Mouse (Mus musculus): ENCODE results near the gene Olfr1472. TPM values are rescaled to one million over a fixed set of nuclear protein-coding genes. Genes with fewer than 3 reads are reported as not detected.
"Not testable (repeated sequence)": the region's sequence is repeated elsewhere in the genome, so short reads cannot be mapped to it uniquely, and the experiment has no call there.

The Olfr1472 gene
- polyA plus RNA-seq (2015; fragmentation: Nextera tagmentation; extraction: Ambion mirVana): not detected in 2 replicates

GRCm38 (mm10) chr19:13455986-13456385 lies at the start of gene Olfr1472:
Gene Olfr1472, minus strand, starts transcription at chr19:13456086.
- Histone ChIP-seq H3K27ac (no peak within 1 kb of the TSS), H3K27me3 (no peaks in the 10 kb centered on the region), H3K36me3 (no peaks in the 10 kb centered on the region), H3K9me3 (no peaks in the 10 kb centered on the region; the same call in 1 of the 2 replicates), H3K4me1 (no peaks in the 10 kb centered on the region), H3K4me3 (no peak within 1 kb of the TSS), H3K9ac (no peak within 1 kb of the TSS), H3K4me2 (no peak within 1 kb of the TSS)
- ATAC-seq (ENCODE audit: insufficient number of reproducible peaks, insufficient read depth, low FRiP score, low TSS enrichment, low read depth): no peak
- 74% methylated on average over 1 of the region's 1 CpGs for WGBS

GRCm38 (mm10) chr19:13500246-13500645 lies 44.4 kb upstream of the Olfr1472 start, which contains the start of gene Olfr1477:
Gene Olfr1477, plus strand, starts transcription at chr19:13500546.
- 71% methylated on average over 3 of the region's 3 CpGs for WGBS

DNA sequence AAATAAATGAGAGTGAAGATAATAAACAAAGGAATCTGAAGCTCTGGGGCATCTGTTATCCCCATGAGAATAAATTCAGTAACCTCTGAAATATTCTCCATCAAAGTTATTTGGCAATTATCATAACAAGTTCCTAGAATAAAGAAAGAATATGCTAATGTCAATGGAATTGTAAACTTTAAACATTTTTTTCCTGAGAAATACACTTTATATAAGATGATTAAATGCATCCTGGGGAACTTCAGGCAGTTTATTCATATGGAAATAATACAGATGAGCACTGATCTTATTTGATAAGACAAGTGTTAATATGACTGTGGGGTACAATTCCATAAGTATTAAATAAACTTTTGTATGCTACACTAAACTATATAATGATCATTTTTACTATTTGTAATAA lies 24.2 kb upstream of the Olfr1472 start, which contains the start of gene Olfr1475:
Gene Olfr1475, minus strand, starts transcription at position 101 of the 400 bp plus-strand sequence.
- ATAC-seq (ENCODE audit: insufficient number of reproducible peaks, insufficient read depth, low FRiP score, low TSS enrichment, low read depth): no peak
- H3K27ac ChIP-seq: no peak within 1 kb of the TSS

More at GRCm38 (mm10) chr19:13500246-13500645, 44.4 kb upstream of the Olfr1472 start, which contains the start of gene Olfr1477:
- H3K27me3 ChIP-seq: no peaks in the 10 kb centered on the region
- no peak within 1 kb of the TSS for H3K4me2 ChIP-seq
- no peaks in the 10 kb centered on the region; the same call in 1 of the 2 replicates for H3K9me3 ChIP-seq
- no peak for ATAC-seq (ENCODE audit: insufficient number of reproducible peaks, insufficient read depth, low FRiP score, low TSS enrichment, low read depth)
- no peak within 1 kb of the TSS for H3K9ac ChIP-seq
- no peaks in the 10 kb centered on the region for H3K36me3 ChIP-seq
- no peak within 1 kb of the TSS for H3K27ac ChIP-seq
- no peak within 1 kb of the TSS for H3K4me3 ChIP-seq
- no peaks in the 10 kb centered on the region for H3K4me1 ChIP-seq

DNA sequence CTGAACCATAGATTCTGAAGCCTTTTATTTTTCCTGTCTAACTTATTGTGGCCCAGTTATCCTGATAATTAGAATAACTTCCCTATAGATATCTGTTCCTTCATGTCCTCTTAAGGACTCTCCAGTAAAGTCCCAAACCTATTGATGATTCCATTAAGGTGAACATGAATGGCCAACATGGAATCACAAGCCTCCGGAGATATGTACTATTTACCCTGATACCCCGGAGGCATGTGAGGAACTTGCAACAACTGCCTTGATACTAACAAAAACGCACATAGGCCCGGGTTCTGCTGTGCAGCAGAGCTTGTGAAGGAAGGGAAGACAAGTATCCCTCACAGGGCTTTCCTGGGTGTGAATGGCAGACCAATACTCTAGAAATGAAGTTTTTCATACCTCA lies 13.4 kb upstream of the Olfr1472 start, which contains the start of gene Olfr1474:
Gene Olfr1474, plus strand, starts transcription at position 301 of the 400 bp plus-strand sequence.
- H3K36me3 ChIP-seq; ATAC-seq (ENCODE audit: insufficient number of reproducible peaks, insufficient read depth, low FRiP score, low TSS enrichment, low read depth); H3K9me3 ChIP-seq; H3K27ac ChIP-seq; H3K27me3 ChIP-seq; H3K9ac ChIP-seq; H3K4me1 ChIP-seq; H3K4me3 ChIP-seq; H3K4me2 ChIP-seq: not testable (repeated sequence)
- 79% methylated on average over 4 of the region's 4 CpGs for WGBS

More for the DNA sequence above, 24.2 kb upstream of the Olfr1472 start, which contains the start of gene Olfr1475:
- Histone ChIP-seq H3K4me2 (no peak within 1 kb of the TSS), H3K4me1 (no peaks in the 10 kb centered on the region), H3K27me3 (no peaks in the 10 kb centered on the region), H3K36me3 (no peaks in the 10 kb centered on the region), H3K4me3 (no peak within 1 kb of the TSS), H3K9me3 (no peaks in the 10 kb centered on the region), H3K9ac (no peak within 1 kb of the TSS)

DNA sequence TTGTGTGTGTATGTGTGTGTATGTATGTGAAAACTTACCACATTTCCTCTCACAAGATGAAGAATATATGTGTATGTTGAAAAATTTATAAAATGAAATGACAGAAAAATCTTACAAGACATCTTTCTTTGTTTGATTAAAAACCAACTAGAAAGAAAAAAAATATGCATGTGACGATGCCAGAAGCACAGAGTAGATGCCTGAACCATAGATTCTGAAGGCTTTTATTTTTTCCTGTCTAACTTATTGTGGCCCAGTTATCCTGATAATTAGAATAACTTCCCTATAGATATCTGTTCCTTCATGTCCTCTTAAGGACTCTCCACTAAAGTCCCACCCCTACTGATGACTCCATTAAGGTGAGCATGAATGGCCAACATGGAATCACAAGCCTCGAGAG lies 12.8 kb downstream of the Olfr1472 start, which contains the start of gene Olfr1471:
Gene Olfr1471, plus strand, starts transcription at position 301 of the 400 bp plus-strand sequence.
- 64% methylated on average over 2 of the region's 2 CpGs for WGBS
- H3K27ac ChIP-seq; ATAC-seq (ENCODE audit: insufficient number of reproducible peaks, insufficient read depth, low FRiP score, low TSS enrichment, low read depth); H3K4me1 ChIP-seq; H3K4me2 ChIP-seq; H3K9ac ChIP-seq; H3K36me3 ChIP-seq; H3K27me3 ChIP-seq; H3K4me3 ChIP-seq; H3K9me3 ChIP-seq: not testable (repeated sequence)

DNA sequence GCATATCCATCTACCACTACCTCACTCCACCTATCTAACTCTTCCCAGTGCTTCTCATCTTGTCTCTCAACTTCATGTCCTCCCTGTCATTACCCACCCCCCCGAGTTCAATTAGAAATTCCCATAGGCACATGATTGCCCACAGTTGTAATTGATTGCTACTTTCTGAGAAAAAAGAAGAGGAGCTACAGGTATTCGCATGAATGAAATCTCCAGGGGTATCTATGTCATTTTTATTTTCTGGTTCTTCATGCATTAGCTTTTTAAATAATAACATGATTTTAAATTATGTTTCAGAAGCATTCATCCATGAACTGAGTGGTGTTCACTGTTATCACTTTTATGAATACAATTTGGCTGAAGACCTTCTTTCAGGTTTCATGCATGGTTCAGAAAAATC lies 48.3 kb downstream of the Olfr1472 start, which contains the start of gene Olfr1469:
Gene Olfr1469, plus strand, starts transcription at position 301 of the 400 bp plus-strand sequence.
- no peak within 1 kb of the TSS for H3K27ac ChIP-seq
- H3K9me3 ChIP-seq: no peaks in the 10 kb centered on the region
- H3K27me3 ChIP-seq: no peaks in the 10 kb centered on the region
- 75% methylated on average over 2 of the region's 2 CpGs for WGBS
- H3K36me3 ChIP-seq: no peaks in the 10 kb centered on the region
- no peak within 1 kb of the TSS for H3K9ac ChIP-seq
- H3K4me1 ChIP-seq: no peaks in the 10 kb centered on the region
- H3K4me2 ChIP-seq: no peak within 1 kb of the TSS
- H3K4me3 ChIP-seq: no peak within 1 kb of the TSS
- no peak for ATAC-seq (ENCODE audit: insufficient number of reproducible peaks, insufficient read depth, low FRiP score, low TSS enrichment, low read depth)

Other genes with a start within 250 kb of the Olfr1472 start
- gene Olfr1463, start 224.8 kb downstream of the Olfr1472 start, polyA plus RNA-seq (2015; fragmentation: Nextera tagmentation; extraction: Ambion mirVana): not detected in 2 replicates
- not detected in 2 replicates for gene Olfr1465, start 140.5 kb downstream of the Olfr1472 start, polyA plus RNA-seq (2015; fragmentation: Nextera tagmentation; extraction: Ambion mirVana)
- gene Olfr1466, start 117.2 kb downstream of the Olfr1472 start, polyA plus RNA-seq (2015; fragmentation: Nextera tagmentation; extraction: Ambion mirVana): not detected in 2 replicates
- gene Olfr1467, start 93.8 kb downstream of the Olfr1472 start, polyA plus RNA-seq (2015; fragmentation: Nextera tagmentation; extraction: Ambion mirVana): not detected in 2 replicates
- not detected in 2 replicates for gene Olfr1469, start 48.2 kb downstream of the Olfr1472 start, polyA plus RNA-seq (2015; fragmentation: Nextera tagmentation; extraction: Ambion mirVana)
- gene Olfr1471, start 12.7 kb downstream of the Olfr1472 start, polyA plus RNA-seq (2015; fragmentation: Nextera tagmentation; extraction: Ambion mirVana): not detected in 2 replicates
- not detected in 2 replicates for gene Olfr1474, start 13.5 kb upstream of the Olfr1472 start, polyA plus RNA-seq (2015; fragmentation: Nextera tagmentation; extraction: Ambion mirVana)
- gene Olfr1475, start 24.1 kb upstream of the Olfr1472 start, polyA plus RNA-seq (2015; fragmentation: Nextera tagmentation; extraction: Ambion mirVana): not detected in 2 replicates
- not detected in 2 replicates for gene Olfr1477, start 44.5 kb upstream of the Olfr1472 start, polyA plus RNA-seq (2015; fragmentation: Nextera tagmentation; extraction: Ambion mirVana)
- not detected in 2 replicates for gene Olfr1480, start 71.8 kb upstream of the Olfr1472 start, polyA plus RNA-seq (2015; fragmentation: Nextera tagmentation; extraction: Ambion mirVana)
- not detected in 2 replicates for gene Olfr1484, start 127.4 kb upstream of the Olfr1472 start, polyA plus RNA-seq (2015; fragmentation: Nextera tagmentation; extraction: Ambion mirVana)
- not detected in 2 replicates for gene Olfr1487, start 161.3 kb upstream of the Olfr1472 start, polyA plus RNA-seq (2015; fragmentation: Nextera tagmentation; extraction: Ambion mirVana)
- gene Olfr1489, start 175.5 kb upstream of the Olfr1472 start, polyA plus RNA-seq (2015; fragmentation: Nextera tagmentation; extraction: Ambion mirVana): not detected in 2 replicates
- gene Olfr1490, start 195.0 kb upstream of the Olfr1472 start, polyA plus RNA-seq (2015; fragmentation: Nextera tagmentation; extraction: Ambion mirVana): not detected in 2 replicates
- not detected in 2 replicates for gene Olfr1491, start 241.2 kb upstream of the Olfr1472 start, polyA plus RNA-seq (2015; fragmentation: Nextera tagmentation; extraction: Ambion mirVana)

Measured in embryonic facial prominence, embryonic 13.5 days (tissue).